Mouse (Mus musculus) ovary, adult 2 months (tissue): ENCODE data around the gene Tigit. TPM values are rescaled to one million over a fixed set of nuclear protein-coding genes. Genes with fewer than 3 reads are reported as not detected.

Experiments
- polyA plus RNA-seq: library from polyadenylated mRNA; depleted of rRNA; stranded (reverse); fragments of >200 nt; gene quantifications from 2 replicates; pipeline ENCODE4 v1.2.3, GENCODE M21; 2012; rRNA removed

Tigit gene
- 0.59 and 2.7 TPM in 2 replicates for polyA plus RNA-seq

GRCm38 (mm10) chr16:43663978-43664579 is at the start of gene Tigit:
TSS of gene Tigit (minus strand) at chr16:43664146.

Other genes with a start within 250 kb of the Tigit start
- not detected in 2 replicates for gene Drd3, start 89.9 kb upstream of the Tigit start, polyA plus RNA-seq
- 1.7 and 1.9 TPM in 2 replicates for gene Ccdc191, start 225.7 kb upstream of the Tigit start, polyA plus RNA-seq